Mouse (Mus musculus) spleen, adult 2 months (tissue): ENCODE results near the gene Ptprg.

Source experiments
- CTCF ChIP-seq: fragments of 200-500 bp; IDR thresholded peaks from 2 replicates; pipeline ENCODE4 v1.5.1; 2011; ENCODE audit warnings: mild to moderate bottlenecking, inconsistent platforms; ENCODE audit not compliant: insufficient read depth, insufficient read length, insufficient replicate concordance; ENCODE audit errors: extremely low read depth
- POLR2A ChIP-seq: fragments of 200-500 bp; IDR thresholded peaks from 2 replicates; pipeline ENCODE4 v1.6.1; 2011; ENCODE audit warnings: low read depth, low read length, inconsistent platforms

DNA sequence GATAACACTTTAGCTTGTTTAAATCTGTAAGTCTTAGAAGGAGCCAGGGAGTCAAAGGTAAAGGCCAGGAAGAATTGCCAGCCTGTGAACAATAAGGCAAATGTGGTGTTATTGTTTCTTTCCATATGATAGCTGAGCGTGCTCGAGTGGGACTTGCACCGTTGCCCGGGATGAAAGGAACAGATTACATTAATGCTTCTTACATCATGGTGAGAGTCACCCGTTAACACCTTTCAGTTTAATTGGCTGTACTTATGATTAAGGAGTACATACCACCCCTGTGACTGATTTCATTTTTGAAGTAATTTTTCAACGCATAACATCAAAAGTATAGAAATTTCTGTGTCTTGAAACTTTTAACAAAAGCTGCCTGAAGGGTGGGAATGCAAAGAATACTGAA, 666.5 kb downstream of the Ptprg start:
- TF ChIP-seq CTCF (no peak), POLR2A (no peak)
